Mouse (Mus musculus): ENCODE results near the gene Sept3. TPM values are rescaled to one million over a fixed set of nuclear protein-coding genes. Genes with fewer than 3 reads are reported as not detected.

Gene Sept3
- 0.14 and 0.89 TPM in 2 replicates for polyA plus RNA-seq (2012; rRNA removed; ENCODE audit: low replicate concordance)

GRCm38 (mm10) chr15:82274593-82274926 is at the start of gene Sept3:
Sept3 (plus strand) TSS chr15:82274893.

GRCm38 (mm10) chr15:82244115-82244804 is 30.4 kb upstream of the Sept3 start, which contains the start of gene Cenpm:
Cenpm (minus strand) TSS chr15:82244748.

GRCm38 (mm10) chr15:82252097-82252496 is 22.6 kb upstream of the Sept3 start, which contains the start of gene 1500009C09Rik:
1500009C09Rik (plus strand) TSS chr15:82252397.

GRCm38 (mm10) chr15:82298764-82299561 is 24.3 kb downstream of the Sept3 start, which contains the start of gene Wbp2nl:
Wbp2nl (plus strand) TSS chr15:82298954.

GRCm38 (mm10) chr15:82338593-82339112 is 64.0 kb downstream of the Sept3 start, which contains the start of the genes Naga, Pheta2 and Smdt1:
Naga (minus strand) TSS chr15:82338925.
Pheta2 (plus strand) TSS chr15:82338942.
Smdt1 (plus strand) TSS chr15:82338959.

Other genes starting within 250 kb of the Sept3 start
- gene Desi1, start 241.0 kb upstream of the Sept3 start, polyA plus RNA-seq (2012; rRNA removed; ENCODE audit: low replicate concordance), result 40.6 and 43.7 TPM in 2 replicates
- gene Snu13, start 227.3 kb upstream of the Sept3 start, polyA plus RNA-seq (2012; rRNA removed; ENCODE audit: low replicate concordance), result 21.0 and 49.7 TPM in 2 replicates
- gene 4930407I10Rik, start 215.7 kb upstream of the Sept3 start, polyA plus RNA-seq (2012; rRNA removed; ENCODE audit: low replicate concordance), result not detected in 2 replicates
- 0.07 TPM in 1 of 2 replicates, not detected in the other for gene Mei1, start 204.9 kb upstream of the Sept3 start, polyA plus RNA-seq (2012; rRNA removed; ENCODE audit: low replicate concordance)
- 6.0 and 14.3 TPM in 2 replicates for gene Ccdc134, start 147.0 kb upstream of the Sept3 start, polyA plus RNA-seq (2012; rRNA removed; ENCODE audit: low replicate concordance)
- gene Srebf2, start 127.7 kb upstream of the Sept3 start, polyA plus RNA-seq (2012; rRNA removed; ENCODE audit: low replicate concordance), result 145 and 243 TPM in 2 replicates
- gene Shisa8, start 62.1 kb upstream of the Sept3 start, polyA plus RNA-seq (2012; rRNA removed; ENCODE audit: low replicate concordance), result 0.23 and 2.7 TPM in 2 replicates
- 1.4 and 7.1 TPM in 2 replicates for gene Tnfrsf13c, start 50.5 kb upstream of the Sept3 start, polyA plus RNA-seq (2012; rRNA removed; ENCODE audit: low replicate concordance)
- gene Cenpm, start 30.1 kb upstream of the Sept3 start, polyA plus RNA-seq (2012; rRNA removed; ENCODE audit: low replicate concordance), result 11.1 and 14.1 TPM in 2 replicates
- 0.14 and 0.22 TPM in 2 replicates for gene 1500009C09Rik, start 22.5 kb upstream of the Sept3 start, polyA plus RNA-seq (2012; rRNA removed; ENCODE audit: low replicate concordance)
- gene Wbp2nl, start 24.1 kb downstream of the Sept3 start, polyA plus RNA-seq (2012; rRNA removed; ENCODE audit: low replicate concordance), result not detected in 2 replicates
- gene Naga, start 64.0 kb downstream of the Sept3 start, polyA plus RNA-seq (2012; rRNA removed; ENCODE audit: low replicate concordance), result 167 and 184 TPM in 2 replicates
- 0.23 and 0.47 TPM in 2 replicates for gene Pheta2, start 64.0 kb downstream of the Sept3 start, polyA plus RNA-seq (2012; rRNA removed; ENCODE audit: low replicate concordance)
- gene Smdt1, start 64.1 kb downstream of the Sept3 start, polyA plus RNA-seq (2012; rRNA removed; ENCODE audit: low replicate concordance), result 197 and 404 TPM in 2 replicates
- gene Ndufa6, start 79.4 kb downstream of the Sept3 start, polyA plus RNA-seq (2012; rRNA removed; ENCODE audit: low replicate concordance), result 166 and 221 TPM in 2 replicates
- 39.8 and 90.5 TPM in 2 replicates for gene Cyp2d22, start 105.4 kb downstream of the Sept3 start, polyA plus RNA-seq (2012; rRNA removed; ENCODE audit: low replicate concordance)
- gene Cyp2d11, start 119.1 kb downstream of the Sept3 start, polyA plus RNA-seq (2012; rRNA removed; ENCODE audit: low replicate concordance), result not detected in 2 replicates
- 3.5 TPM in 1 of 2 replicates, not detected in the other for gene Cyp2d10, start 132.3 kb downstream of the Sept3 start, polyA plus RNA-seq (2012; rRNA removed; ENCODE audit: low replicate concordance)
- gene Cyp2d9, start 158.5 kb downstream of the Sept3 start, polyA plus RNA-seq (2012; rRNA removed; ENCODE audit: low replicate concordance), result 0.82 TPM in 1 of 2 replicates, not detected in the other